Mouse (Mus musculus) hindbrain, postnatal 0 days (tissue): ENCODE data around the gene Scn1b. TPM values are rescaled to one million over a fixed set of nuclear protein-coding genes. Genes with fewer than 3 reads are reported as not detected.
A peak's percentile ranks its signal among the peaks of the same experiment; 100 is the strongest.

ENCODE experiments used
- ATAC-seq: fragments of 200-750 bp; cut with Nextera tagmentation; 2 replicates; pipeline ENCODE4 v1.8.0; 2017; ENCODE audit warnings: mild to moderate bottlenecking, moderate TSS enrichment, moderate library complexity
- DNase-seq: peaks from one replicate; pipeline ENCODE4 v3.0.0-alpha.2; 2015; ENCODE audit warnings: low spot score
- H3K27ac ChIP-seq: fragments of 300-500 bp; sonication (generic); 2 replicates; pipeline ENCODE4 v1.5.1; 2014; ENCODE audit warnings: mild to moderate bottlenecking
- H3K27me3 ChIP-seq: fragments of 300-500 bp; sonication (generic); 2 replicates; pipeline ENCODE4 v1.6.1; 2014; ENCODE audit warnings: low read length, mixed read lengths; ENCODE audit not compliant: insufficient read depth
- H3K36me3 ChIP-seq: fragments of 300-500 bp; sonication (generic); 2 replicates; pipeline ENCODE4 v1.6.1; 2014; ENCODE audit warnings: low read length, mixed read lengths; ENCODE audit not compliant: insufficient read depth
- H3K4me1 ChIP-seq: fragments of 300-500 bp; sonication (generic); 2 replicates; pipeline ENCODE4 v1.6.1; 2014; ENCODE audit warnings: antibody characterized with exemption, low read length, mixed read lengths; ENCODE audit not compliant: insufficient read depth
- H3K4me2 ChIP-seq: fragments of 300-500 bp; sonication (generic); 2 replicates; pipeline ENCODE4 v1.6.1; 2014; ENCODE audit warnings: low read depth, mild to moderate bottlenecking, low read length, moderate library complexity, mixed read lengths
- H3K4me3 ChIP-seq: fragments of 300-500 bp; sonication (generic); 2 replicates; pipeline ENCODE4 v1.5.1; 2014; ENCODE audit warnings: low read length
- H3K9ac ChIP-seq: fragments of 300-500 bp; sonication (generic); replicated peaks from 2 replicates; pipeline ENCODE4 v1.6.1; 2014; ENCODE audit warnings: mild to moderate bottlenecking, low read length, moderate library complexity, mixed read lengths
- H3K9me3 ChIP-seq: fragments of 300-500 bp; sonication (generic); 2 replicates; pipeline ENCODE4 v1.6.1; 2016; ENCODE audit warnings: low read length, mixed read lengths
- CTCF ChIP-seq: IDR thresholded peaks from 2 replicates; pipeline ENCODE4 v1.5.1; 2016; ENCODE audit warnings: antibody characterized with exemption, control low read depth, low read depth
- WGBS: fragments of 180-500 bp; shearing (Covaris S2); extraction: QIAGEN DNeasy Blood & Tissue Kit; methylation state at CpG from one replicate; pipeline ENCODE4 v1.1.7; 2014; 5-methylcytosine and 5-hydroxymethylcytosine counted together
- polyA plus RNA-seq: library from polyadenylated mRNA; unstranded; fragments of >200 nt; fragmentation: Nextera tagmentation; extraction: Ambion mirVana; gene quantifications from 2 replicates; pipeline ENCODE4 v1.2.1, GENCODE M21; 2015
- total RNA-seq: library from RNA; depleted of rRNA; stranded (reverse); fragments of >200 nt; gene quantifications from 2 replicates; pipeline ENCODE4 v1.2.3, GENCODE M21; 2014

Scn1b gene
- total and polyA plus RNA-seq, 2 experiments from 2014 or later, result 44.3 to 69.5 TPM

DNA sequence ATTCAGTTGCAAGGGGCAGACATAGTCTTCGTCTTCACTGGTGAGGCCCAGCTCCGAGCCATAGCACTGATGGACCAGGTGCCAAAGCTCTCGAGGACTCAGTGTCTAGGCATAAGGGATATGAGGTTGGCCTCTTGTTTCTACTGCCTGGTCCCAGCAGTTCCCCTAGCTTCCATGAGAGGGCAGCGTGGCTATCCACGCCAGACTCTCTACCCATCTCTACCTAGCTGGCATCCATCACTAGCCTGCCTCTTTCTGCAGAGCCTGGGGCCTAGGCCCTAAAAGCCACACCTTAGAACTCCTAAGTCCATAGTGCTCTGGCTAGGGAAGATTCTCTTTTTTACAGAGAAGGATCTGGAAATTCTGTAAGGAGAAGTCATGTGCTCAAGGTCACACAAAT lies 13.0 kb upstream of the Scn1b start:
- ATAC-seq (peak; percentile 62), DNase-seq (peak; percentile 75)
- H3K4me3 ChIP-seq, result no peak overlapping the region

GRCm38 (mm10) chr7:31135717-31136116 lies 8.9 kb upstream of the Scn1b start:
- Histone ChIP-seq H3K36me3 (peaks cover 93% of the 10 kb centered on the region), H3K9ac (no peak overlapping the region), H3K9me3 (no peaks in the 10 kb centered on the region), H3K27ac (no peak overlapping the region), H3K4me3 (no peak overlapping the region), H3K4me2 (no peak overlapping the region), H3K27me3 (no peaks in the 10 kb centered on the region), H3K4me1 (no peaks in the 10 kb centered on the region)
- TF ChIP-seq CTCF, result no peak
- 95% methylated on average over 10 of the region's 10 CpGs for WGBS
- no peak for ATAC-seq
- DNase-seq, result no peak

More for the DNA sequence above, 13.0 kb upstream of the Scn1b start:
- H3K4me2 ChIP-seq, result no peak overlapping the region
- WGBS, result 67% methylated on average over 5 of the region's 5 CpGs
- H3K4me1 ChIP-seq, result no peaks in the 10 kb centered on the region
- no peak overlapping the region for H3K9ac ChIP-seq
- no peak overlapping the region for H3K27ac ChIP-seq
- H3K9me3 ChIP-seq, result no peaks in the 10 kb centered on the region
- peaks cover 83% of the 10 kb centered on the region for H3K36me3 ChIP-seq
- H3K27me3 ChIP-seq, result no peaks in the 10 kb centered on the region
- peak; percentile 89 for TF ChIP-seq CTCF

GRCm38 (mm10) chr7:31131866-31132265 lies 5.1 kb upstream of the Scn1b start:
- no peak for DNase-seq
- H3K9ac ChIP-seq, result no peak overlapping the region
- 84% methylated on average over 4 of the region's 4 CpGs for WGBS
- peak overlapping the region; percentile 7; the same call in 1 of the 2 replicates for H3K27ac ChIP-seq
- no peaks in the 10 kb centered on the region for H3K9me3 ChIP-seq
- no peak for TF ChIP-seq CTCF
- no peak overlapping the region for H3K4me3 ChIP-seq
- ATAC-seq, result no peak
- H3K4me2 ChIP-seq, result no peak overlapping the region
- H3K36me3 ChIP-seq, result peaks cover 77% of the 10 kb centered on the region
- no peaks in the 10 kb centered on the region for H3K4me1 ChIP-seq
- no peaks in the 10 kb centered on the region for H3K27me3 ChIP-seq

DNA sequence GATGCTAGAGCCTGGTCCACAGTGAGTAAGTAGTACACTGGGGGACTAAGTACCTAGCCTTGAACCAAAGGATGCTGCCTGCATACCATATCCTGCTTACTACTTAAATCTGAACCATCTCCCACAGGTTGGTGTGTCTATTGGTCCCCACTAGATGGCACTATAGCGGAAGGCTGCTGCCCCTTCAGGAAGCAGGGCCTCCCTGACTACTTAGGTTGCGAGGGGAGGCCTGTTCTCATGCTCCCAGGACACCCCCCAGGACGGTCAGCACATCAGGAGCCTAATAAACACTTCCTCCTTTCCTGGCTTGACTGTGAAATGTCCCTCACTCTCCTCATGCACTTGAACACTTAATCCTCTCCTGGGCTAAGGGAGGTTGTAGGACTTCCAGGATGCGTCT lies 4.0 kb upstream of the Scn1b start:
- peak; percentile 84 for DNase-seq
- peak; percentile 93 for TF ChIP-seq CTCF
- H3K4me1 ChIP-seq, result no peaks in the 10 kb centered on the region
- H3K4me3 ChIP-seq, result no peak overlapping the region
- WGBS, result 28% methylated on average over 4 of the region's 4 CpGs
- no peak overlapping the region; the same call in 1 of the 2 replicates for H3K27ac ChIP-seq
- peaks cover 4% of the 10 kb centered on the region; the same call in 1 of the 2 replicates for H3K27me3 ChIP-seq
- peaks cover 67% of the 10 kb centered on the region for H3K36me3 ChIP-seq
- ATAC-seq, result peak; percentile 41; the same call in 1 of the 2 replicates
- H3K9me3 ChIP-seq, result no peaks in the 10 kb centered on the region
- H3K9ac ChIP-seq, result no peak overlapping the region
- no peak overlapping the region for H3K4me2 ChIP-seq

- H3K4me3 ChIP-seq, result no peak overlapping the region
- no peak for DNase-seq
- no peak for ATAC-seq
- no peak overlapping the region for H3K9ac ChIP-seq
- H3K27ac ChIP-seq, result no peak overlapping the region
- 82% methylated on average over 7 of the region's 7 CpGs for WGBS
- peaks cover 5% of the 10 kb centered on the region; the same call in 1 of the 2 replicates for H3K27me3 ChIP-seq
- peaks cover 61% of the 10 kb centered on the region for H3K36me3 ChIP-seq
- H3K4me2 ChIP-seq, result no peak overlapping the region
- no peaks in the 10 kb centered on the region for H3K4me1 ChIP-seq
- no peak for TF ChIP-seq CTCF
- H3K9me3 ChIP-seq, result no peaks in the 10 kb centered on the region
Observed at GRCm38 (mm10) chr7:31130197-31130596, 3.4 kb upstream of the Scn1b start.

GRCm38 (mm10) chr7:31128157-31128705 lies 1.4 kb upstream of the Scn1b start:
- no peak for DNase-seq

GRCm38 (mm10) chr7:31126211-31126751 lies 522 bp downstream of the Scn1b start:
- 4% methylated on average over 40 of the region's 53 CpGs for WGBS
- Histone ChIP-seq H3K36me3 (peaks cover 22% of the 10 kb centered on the region), H3K4me2 (peak overlapping the region; percentile 84), H3K9me3 (no peaks in the 10 kb centered on the region), H3K27me3 (peaks cover 5% of the 10 kb centered on the region; the same call in 1 of the 2 replicates), H3K4me1 (no peaks in the 10 kb centered on the region), H3K9ac (peak overlapping the region; percentile 78), H3K27ac (peak overlapping the region; percentile 75), H3K4me3 (peak overlapping the region; percentile 63)
- no peak for DNase-seq
- no peak for ATAC-seq
- TF ChIP-seq CTCF, result no peak

More at GRCm38 (mm10) chr7:31128157-31128705, 1.4 kb upstream of the Scn1b start:
- Histone ChIP-seq H3K27me3 (peaks cover 5% of the 10 kb centered on the region; the same call in 1 of the 2 replicates), H3K9me3 (no peaks in the 10 kb centered on the region), H3K4me1 (no peaks in the 10 kb centered on the region), H3K9ac (no peak overlapping the region), H3K27ac (peak overlapping the region; percentile 75), H3K4me3 (no peak overlapping the region), H3K36me3 (peaks cover 41% of the 10 kb centered on the region), H3K4me2 (no peak overlapping the region)
- peak; percentile 4; the same call in 1 of the 2 replicates for ATAC-seq
- WGBS, result 63% methylated on average over 9 of the region's 9 CpGs
- no peak for TF ChIP-seq CTCF
